Mouse (Mus musculus): Measurements from ENCODE around the gene Prss54.

- no peak for TF ChIP-seq GATA1 (IDR thresholded peaks at IDR 0.05; ENCODE audit: borderline replicate concordance, low read length)
- TF ChIP-seq CTCF (IDR thresholded peaks at IDR 0.05; ENCODE audit: low read depth, low read length): no peak
- TF ChIP-seq POLR2AphosphoS5 (IDR thresholded peaks at IDR 0.05; ENCODE audit: insufficient replicate concordance, low read depth, low read length): no peak
- TF ChIP-seq TAL1 (conservative IDR thresholded peaks at IDR 0.05; ENCODE audit: low read depth, low read length): no peak
- TF ChIP-seq GATA2 (IDR thresholded peaks at IDR 0.05; ENCODE audit: borderline replicate concordance, low read depth, low read length): no peak
Measured at GRCm38 (mm10) chr8:95607210-95607609, 31.1 kb upstream of the Prss54 start.
